Mouse (Mus musculus) G1E (cell line): ENCODE measurements around the gene Evi5.

ENCODE experiments used
- CTCF ChIP-seq: IDR thresholded peaks from 2 replicates; pipeline ENCODE4 v1.5.1; 2012; ENCODE audit warnings: low read depth, low read length, inconsistent platforms, mixed read lengths
- POLR2AphosphoS5 ChIP-seq: IDR thresholded peaks from 2 replicates; pipeline ENCODE4 v1.6.1; 2012; ENCODE audit warnings: low read depth, low read length, inconsistent platforms; ENCODE audit not compliant: insufficient replicate concordance

DNA sequence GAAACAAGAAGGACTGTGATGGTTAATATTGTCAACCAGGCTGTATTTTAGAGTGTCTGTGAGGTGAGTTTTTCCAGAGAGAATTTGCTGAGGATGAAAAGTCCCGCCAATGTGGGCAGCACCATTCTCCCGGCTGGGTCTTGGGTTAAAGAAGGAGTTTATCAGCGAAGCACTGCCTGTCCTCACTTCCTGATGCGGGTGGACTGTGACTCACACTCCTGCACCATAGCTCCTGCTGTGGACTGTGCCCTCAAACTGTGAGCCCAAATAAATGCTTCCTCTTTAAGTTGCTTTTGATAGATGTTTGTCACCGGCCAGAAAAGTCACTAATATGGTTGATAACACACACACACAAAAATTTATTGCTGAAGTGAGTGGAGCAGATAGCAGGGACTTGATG lies 138.7 kb downstream of the Evi5 start:
- TF ChIP-seq CTCF (no peak), POLR2AphosphoS5 (no peak)
